ENCODE assay signal across 16 mouse cellular contexts in the genomic region with DNA sequence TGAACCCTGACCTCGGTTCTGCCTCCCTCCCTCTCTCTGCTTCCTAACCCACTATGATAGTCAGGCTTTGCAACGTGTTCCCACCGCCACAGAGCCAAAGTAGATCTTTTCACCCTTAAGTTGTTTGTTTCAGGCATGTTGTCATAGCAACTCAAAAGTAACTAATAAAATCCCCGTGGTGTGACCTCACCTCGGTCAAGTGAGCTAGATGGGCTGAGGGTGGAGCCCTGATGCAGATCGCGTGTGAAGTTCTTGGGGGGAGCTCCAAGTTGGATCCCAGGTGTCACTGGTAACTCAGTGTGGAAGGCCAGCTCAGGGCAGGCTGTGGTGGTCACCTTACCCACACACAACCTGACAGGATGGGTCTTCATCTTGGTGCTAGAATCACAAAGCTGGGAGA. TPM values are rescaled to one million over a fixed set of nuclear protein-coding genes. Genes with fewer than 3 reads are reported as not detected.
DNase-seq lines count a peak whose midpoint lies in the region; ATAC-seq and TF ChIP-seq lines count a peak whose summit lies in the region.
"Had no signal": no experiment of that assay in that cellular context is flagged by ENCODE, and none has a peak within 500 bp of the region (broad histone marks: within the 10 kb centered on the region; RNA-seq: fewer than 3 reads in every experiment).

No protein-coding gene starts in this region.

- H3K36me3 ChIP-seq in lung, postnatal 0 days (ENCODE audit: insufficient read depth, low read length), result no peaks in the 10 kb centered on the region
- no peaks in the 10 kb centered on the region for H3K36me3 ChIP-seq in liver, embryonic 16.5 days (ENCODE audit: control insufficient read depth, insufficient read depth)
- H3K36me3 ChIP-seq: hindbrain, embryonic 15.5 days; limb, embryonic 10.5 days; midbrain, embryonic 13.5 days; neural tube, embryonic 15.5 days had no signal

- DNase-seq in lung, postnatal 0 days (ENCODE audit: low spot score), result no peak
- no peak for DNase-seq in lung, postnatal 25 days (ENCODE audit: low spot score)
- DNase-seq in layer of hippocampus, postnatal 10 days (ENCODE audit: low spot score in 2 of 2), result no peak
- DNase-seq in layer of hippocampus, postnatal 36 days, result no peak
- DNase-seq in left cerebral cortex, postnatal 14 days (ENCODE audit: low spot score in 2 of 2), result no peak
- DNase-seq: forebrain, postnatal 0 days; kidney, adult 18-20 months had no signal

- H3K4me1 ChIP-seq in lung, postnatal 0 days (ENCODE audit: insufficient read depth, low read depth, low read length), result no peaks in the 10 kb centered on the region
- peaks cover 31% of the 10 kb centered on the region for H3K4me1 ChIP-seq in liver, embryonic 16.5 days (ENCODE audit: control insufficient read depth, low read depth, low read length)
- H3K4me1 ChIP-seq: hindbrain, embryonic 15.5 days; neural tube, embryonic 15.5 days had no signal

- no peak overlapping the region for H3K4me3 ChIP-seq in lung, postnatal 0 days (ENCODE audit: low read depth, low read length)
- no peak overlapping the region for H3K4me3 ChIP-seq in liver, embryonic 16.5 days (ENCODE audit: low read depth, low read length)
- H3K4me3 ChIP-seq: heart, adult 2 months; hindbrain, embryonic 15.5 days; limb, embryonic 10.5 days; midbrain, embryonic 13.5 days; myocyte; neural tube, embryonic 15.5 days had no signal

- intact Hi-C loops in left cerebral cortex, postnatal 14 days (cut with DNase I), result no loop called here

- H3K9me3 ChIP-seq in lung, postnatal 0 days (ENCODE audit: low read length), result peaks cover 4% of the 10 kb centered on the region; the same call in 1 of the 2 replicates
- H3K9me3 ChIP-seq in liver, embryonic 16.5 days (replicated peaks; ENCODE audit: control insufficient read depth, low read length), result no peaks in the 10 kb centered on the region
- H3K9me3 ChIP-seq: limb, embryonic 10.5 days; midbrain, embryonic 13.5 days; neural tube, embryonic 15.5 days had no signal

- TF ChIP-seq EP300 in lung, postnatal 0 days (IDR thresholded peaks at IDR 0.05), result no peak

- peak; percentile 25; the same call in 1 of the 2 replicates for ATAC-seq in lung, postnatal 0 days
- ATAC-seq in erythroid progenitor cell, adult 5-6 weeks (replicated peaks; ENCODE audit: low FRiP score, poor library complexity, severe bottlenecking), result peak; percentile 70
- ATAC-seq in liver, embryonic 16.5 days (ENCODE audit: low read depth), result peak; percentile 66
- ATAC-seq: forebrain, postnatal 0 days; midbrain, embryonic 13.5 days had no signal

- H3K9ac ChIP-seq in lung, postnatal 0 days (replicated peaks; ENCODE audit: low read depth), result no peak overlapping the region
- peak overlapping the region; percentile 8 for H3K9ac ChIP-seq in liver, embryonic 16.5 days (ENCODE audit: low read depth, low read length)
- H3K9ac ChIP-seq: forebrain, postnatal 0 days; hindbrain, embryonic 15.5 days; midbrain, embryonic 13.5 days; neural tube, embryonic 15.5 days had no signal

- no peak overlapping the region for H3K27ac ChIP-seq in lung, postnatal 0 days (ENCODE audit: low read length)
- peak overlapping the region; percentile 74 for H3K27ac ChIP-seq in liver, embryonic 16.5 days (ENCODE audit: low read length)
- H3K27ac ChIP-seq: heart, adult 2 months; hindbrain, embryonic 15.5 days; limb, embryonic 10.5 days; macrophage; midbrain, embryonic 13.5 days; neural tube, embryonic 15.5 days had no signal

- no peak overlapping the region for H3K4me2 ChIP-seq in lung, postnatal 0 days (replicated peaks; ENCODE audit: low read depth, low read length)
- H3K4me2 ChIP-seq in liver, embryonic 16.5 days (ENCODE audit: low read depth, low read length), result peak overlapping the region; percentile 36
- H3K4me2 ChIP-seq: hindbrain, embryonic 15.5 days; midbrain, embryonic 13.5 days; neural tube, embryonic 15.5 days had no signal

- 65% methylated on average over 7 of the region's 7 CpGs for WGBS in lung, postnatal 0 days
- WGBS in liver, embryonic 16.5 days (ENCODE audit: insufficient replicate concordance), result 41% methylated on average over 7 of the region's 7 CpGs

- TF ChIP-seq CTCF in lung, postnatal 0 days (IDR thresholded peaks at IDR 0.05), result no peak

- no peaks in the 10 kb centered on the region for H3K27me3 ChIP-seq in lung, postnatal 0 days (replicated peaks; ENCODE audit: insufficient read depth, low read length)
- no peaks in the 10 kb centered on the region for H3K27me3 ChIP-seq in liver, embryonic 16.5 days (ENCODE audit: control insufficient read depth, insufficient read depth, low read depth, low read length)
- H3K27me3 ChIP-seq: hindbrain, embryonic 15.5 days; midbrain, embryonic 13.5 days; neural tube, embryonic 15.5 days had no signal

RNA-seq across cellular contexts. Expression of gene Kdm8, which starts 16.1 kb away (rescaled TPM):
- 4.2 and 5.6 TPM in 2 replicates for polyA plus RNA-seq in lung, postnatal 0 days (2015; fragmentation: Nextera tagmentation; extraction: Ambion mirVana)
- total RNA-seq in erythroid progenitor cell, adult 5-6 weeks (2015; ENCODE audit: low replicate concordance), result 1.3 and 2.2 TPM in 2 replicates
- 1.3 and 3.9 TPM in 2 replicates for total RNA-seq in erythroid progenitor cell, adult 5-6 weeks (2017; ENCODE audit: low replicate concordance)
- polyA plus RNA-seq in liver, embryonic 16.5 days (2015; fragmentation: Nextera tagmentation; extraction: Ambion mirVana), result 5.6 and 5.8 TPM in 2 replicates
- total RNA-seq in layer of hippocampus, postnatal 10 days (2021), result 1 to 10 TPM; 3.3 to 3.9 TPM
- 1 to 10 TPM; 3.5 to 3.9 TPM for total RNA-seq in layer of hippocampus, postnatal 36 days (2021)
- total RNA-seq in left cerebral cortex, postnatal 14 days (2021), result 1 to 10 TPM; 3.4 to 3.8 TPM
